ENCODE assay signal across 10 mouse cellular contexts in the genomic region with DNA sequence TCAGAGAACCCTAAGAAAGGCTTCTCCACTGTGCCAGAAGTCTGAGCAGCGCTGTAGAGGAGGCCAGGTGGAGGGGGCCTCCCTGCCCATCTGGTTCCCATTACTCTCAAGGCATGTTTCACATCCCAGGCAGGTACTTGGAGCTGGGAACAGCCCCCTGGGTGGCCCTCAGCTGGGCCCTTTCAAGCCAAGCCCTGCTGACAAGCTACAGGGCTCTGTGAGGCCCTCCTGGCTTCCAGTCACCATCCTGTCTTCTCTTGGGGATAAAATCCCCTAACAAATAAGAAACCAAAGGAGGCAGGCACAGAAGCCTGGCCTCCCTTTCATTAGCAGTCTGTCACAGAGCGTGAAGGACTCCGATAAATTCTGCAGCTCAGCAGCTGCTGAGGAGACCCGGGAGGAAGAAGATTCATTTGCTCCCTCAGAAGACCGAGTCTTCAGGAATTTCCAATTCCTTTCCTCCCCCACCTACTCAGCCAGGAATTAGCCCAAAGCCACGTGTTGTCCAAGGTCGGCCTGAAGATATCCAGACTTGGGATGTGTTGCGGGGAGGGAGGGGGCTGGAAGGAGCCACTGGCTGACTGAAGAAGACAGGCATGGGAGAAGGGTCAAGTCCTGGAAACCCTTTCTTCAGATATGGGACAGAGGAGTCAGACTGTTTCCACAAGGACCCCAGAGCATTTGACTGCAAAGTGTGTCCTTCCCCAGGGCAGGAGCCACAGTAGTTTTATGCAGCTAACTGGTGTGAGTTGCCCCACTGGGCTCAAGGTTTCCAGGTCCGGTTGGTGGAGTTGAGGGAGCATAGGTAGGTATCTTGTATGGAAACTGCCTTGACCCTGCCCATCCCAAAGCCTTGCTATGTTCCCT.
DNase-seq lines count a peak whose midpoint lies in the region; ATAC-seq and TF ChIP-seq lines count a peak whose summit lies in the region.
"Had no signal": no experiment of that assay in that cellular context is flagged by ENCODE, and none has a peak within 500 bp of the region (broad histone marks: within the 10 kb centered on the region; RNA-seq: fewer than 3 reads in every experiment).

No protein-coding gene starts in this region.

- DNase-seq in lung, embryonic 14.5 days = peak; percentile 47
- DNase-seq in lung, adult 2 months = no peak
- DNase-seq in forebrain, embryonic 14.5 days (ENCODE audit: low spot score) = peak; percentile 48
- peak; percentile 81 for DNase-seq in mesoderm, embryonic 11.5 days (ENCODE audit: low read depth, low spot score)
- no peak for DNase-seq in adrenal gland, adult (ENCODE audit: inconsistent age in 2 of 2, low spot score in 1 of 2)
- no peak for DNase-seq in cerebellum, adult 11 months
- DNase-seq in adrenal gland, postnatal 25 days = no peak
- DNase-seq: gastrocnemius, postnatal 14 days had no signal

- no peaks in the 10 kb centered on the region for H3K27me3 ChIP-seq in lung, embryonic 14.5 days (ENCODE audit: insufficient read depth, low read length)
- H3K27me3 ChIP-seq in forebrain, embryonic 14.5 days (replicated peaks; ENCODE audit: control insufficient read depth, insufficient read depth, low read length) = no peaks in the 10 kb centered on the region
- no peaks in the 10 kb centered on the region for H3K27me3 ChIP-seq in testis, adult 2 months (ENCODE audit: control insufficient read depth, insufficient read depth, low read length)

- peaks cover 23% of the 10 kb centered on the region for H3K4me1 ChIP-seq in lung, embryonic 14.5 days (ENCODE audit: insufficient read depth)
- no peaks in the 10 kb centered on the region for H3K4me1 ChIP-seq in lung, adult 2 months (ENCODE audit: control insufficient read depth, insufficient read depth, low read length)
- peaks cover 41% of the 10 kb centered on the region for H3K4me1 ChIP-seq in forebrain, embryonic 14.5 days (ENCODE audit: control insufficient read depth, insufficient read depth, low read length)
- no peaks in the 10 kb centered on the region; the same call in 1 of the 2 replicates for H3K4me1 ChIP-seq in testis, adult 2 months (ENCODE audit: control insufficient read depth, insufficient read depth, low read length)

- peak; percentile 79 for ATAC-seq in lung, embryonic 14.5 days (ENCODE audit: insufficient read depth)
- ATAC-seq in forebrain, embryonic 14.5 days = 0 out of 2 replicates have a peak, but pooled peaks have one; percentile 10

- H3K27ac ChIP-seq in lung, embryonic 14.5 days (ENCODE audit: low read depth) = peak overlapping the region; percentile 46; the same call in 1 of the 2 replicates
- peak overlapping the region; percentile 52; the same call in 1 of the 2 replicates for H3K27ac ChIP-seq in forebrain, embryonic 14.5 days (ENCODE audit: low read depth, low read length)
- peak overlapping the region; percentile 20; the same call in 1 of the 2 replicates for H3K27ac ChIP-seq in testis, adult 2 months (ENCODE audit: control insufficient read depth, insufficient read depth, low read depth, low read length)

- no peaks in the 10 kb centered on the region for H3K9me3 ChIP-seq in lung, embryonic 14.5 days (ENCODE audit: low read depth, low read length)
- no peaks in the 10 kb centered on the region for H3K9me3 ChIP-seq in forebrain, embryonic 14.5 days (replicated peaks; ENCODE audit: control insufficient read depth, low read length)
- H3K9me3 ChIP-seq: G1E had no signal

- TF ChIP-seq POLR2A in lung, adult 2 months (IDR thresholded peaks at IDR 0.05; ENCODE audit: borderline replicate concordance, extremely low read depth, low read depth, low read length) = no peak
- no peak for TF ChIP-seq POLR2A in testis, adult 2 months (IDR thresholded peaks at IDR 0.05; ENCODE audit: control insufficient read depth, low read depth, low read length)

- H3K4me2 ChIP-seq in lung, embryonic 14.5 days = no peak overlapping the region
- no peak overlapping the region for H3K4me2 ChIP-seq in forebrain, embryonic 14.5 days (ENCODE audit: low read length)

- H3K9ac ChIP-seq in lung, embryonic 14.5 days = no peak overlapping the region
- peak overlapping the region; percentile 10 for H3K9ac ChIP-seq in forebrain, embryonic 14.5 days (ENCODE audit: low read length)

- no peaks in the 10 kb centered on the region for H3K36me3 ChIP-seq in lung, embryonic 14.5 days (ENCODE audit: insufficient read depth)
- no peaks in the 10 kb centered on the region for H3K36me3 ChIP-seq in forebrain, embryonic 14.5 days (ENCODE audit: control insufficient read depth, insufficient read depth, low read length)
- no peaks in the 10 kb centered on the region for H3K36me3 ChIP-seq in testis, adult 2 months (ENCODE audit: control insufficient read depth, insufficient read depth, low read length)
- H3K36me3 ChIP-seq: G1E had no signal

- no peak for TF ChIP-seq CTCF in lung, embryonic 14.5 days (IDR thresholded peaks at IDR 0.05; ENCODE audit: low read depth)
- no peak for TF ChIP-seq CTCF in lung, adult 2 months (IDR thresholded peaks at IDR 0.05; ENCODE audit: insufficient read depth, low read length)
- TF ChIP-seq CTCF in testis, adult 2 months (IDR thresholded peaks at IDR 0.05; ENCODE audit: control insufficient read depth, insufficient read depth, insufficient replicate concordance, low read depth, low read length) = no peak

- H3K4me3 ChIP-seq in lung, embryonic 14.5 days (ENCODE audit: low read depth, low read length) = no peak overlapping the region
- no peak overlapping the region for H3K4me3 ChIP-seq in lung, adult 2 months (replicated peaks; ENCODE audit: extremely low read depth, low read depth, low read length)
- H3K4me3 ChIP-seq in forebrain, embryonic 14.5 days (ENCODE audit: low read depth, low read length) = no peak overlapping the region
- no peak overlapping the region for H3K4me3 ChIP-seq in testis, adult 2 months (ENCODE audit: control insufficient read depth, low read depth, low read length)

- WGBS in lung, embryonic 14.5 days = 24% methylated on average over 9 of the region's 9 CpGs
- 46% methylated on average over 9 of the region's 9 CpGs for WGBS in lung, adult 2 months
- 24% methylated on average over 9 of the region's 9 CpGs for WGBS in forebrain, embryonic 14.5 days

Comparison
In these comparisons a context has a peak if more than half of its experiments do, and no peak if none do; other contexts are left out.
1. DNase-seq: peak in lung, embryonic 14.5 days (single experiment), forebrain, embryonic 14.5 days (single experiment) and mesoderm, embryonic 11.5 days (single experiment); none in lung, adult 2 months (single experiment), adrenal gland, adult (0 of 2), cerebellum, adult 11 months (single experiment) and adrenal gland, postnatal 25 days (single experiment).
2. Peak in every context shown above with its lines, with median percentiles within 50 percentile points of each other: H3K27ac ChIP-seq.